Mouse (Mus musculus): ENCODE measurements at regions not wholly inside any gene's neighbourhood (a gene's known extent, or its start where the extent isn't known, plus 50 kb on each side); places are given as distances from the start of the nearest gene placed in this dataset.

GRCm38 (mm10) chr6:100973366-100974090 lies 140.1 kb downstream of the Ppp4r2 start:
- DNase-seq, result no peak

- DNase-seq, result no peak
These were observed 141.3 kb downstream of the Ppp4r2 start for GRCm38 (mm10) chr6:100974716-100975115.

GRCm38 (mm10) chr6:100975835-100976234 lies 142.4 kb downstream of the Ppp4r2 start:
- no peak for DNase-seq

GRCm38 (mm10) chr6:100977201-100977691 lies 143.8 kb downstream of the Ppp4r2 start:
- no peak for DNase-seq

- no peak for DNase-seq
These were observed 144.7 kb downstream of the Ppp4r2 start for GRCm38 (mm10) chr6:100978113-100978512.

- no peak for DNase-seq
These were observed 145.5 kb downstream of the Ppp4r2 start for GRCm38 (mm10) chr6:100978727-100979460.

- DNase-seq, result no peak
These were observed 146.7 kb downstream of the Ppp4r2 start for GRCm38 (mm10) chr6:100980156-100980555.

- no peak for DNase-seq
These were observed 151.4 kb downstream of the Ppp4r2 start for GRCm38 (mm10) chr6:100984861-100985260.

GRCm38 (mm10) chr6:100985334-100985937 lies 152.0 kb downstream of the Ppp4r2 start:
- DNase-seq, result no peak

- no peak for DNase-seq
These were observed 155.1 kb downstream of the Ppp4r2 start for GRCm38 (mm10) chr6:100988521-100988920.

GRCm38 (mm10) chr6:100993421-100993820 lies 160.0 kb downstream of the Ppp4r2 start:
- no peak for DNase-seq

- DNase-seq, result no peak
These were observed 162.6 kb downstream of the Ppp4r2 start for GRCm38 (mm10) chr6:100995874-100996560.

GRCm38 (mm10) chr6:100998285-100998684 lies 164.9 kb downstream of the Ppp4r2 start:
- DNase-seq, result no peak

- DNase-seq, result no peak
These were observed 170.5 kb downstream of the Ppp4r2 start for GRCm38 (mm10) chr6:101003901-101004300.

GRCm38 (mm10) chr6:101021650-101022049 lies 188.2 kb downstream of the Ppp4r2 start:
- no peak for DNase-seq

- no peak for DNase-seq
These were observed 192.4 kb downstream of the Ppp4r2 start for GRCm38 (mm10) chr6:101025816-101026215.

GRCm38 (mm10) chr6:101027462-101027861 lies 194.0 kb downstream of the Ppp4r2 start:
- no peak for DNase-seq

GRCm38 (mm10) chr6:101029436-101029835 lies 196.0 kb downstream of the Ppp4r2 start:
- DNase-seq, result no peak

GRCm38 (mm10) chr6:101030451-101031125 lies 197.2 kb downstream of the Ppp4r2 start:
- no peak for DNase-seq

GRCm38 (mm10) chr6:101046755-101047154 lies 213.3 kb downstream of the Ppp4r2 start:
- DNase-seq, result no peak

GRCm38 (mm10) chr6:101047195-101047594 lies 213.8 kb downstream of the Ppp4r2 start:
- DNase-seq, result no peak

- DNase-seq, result no peak
These were observed 215.0 kb downstream of the Ppp4r2 start for GRCm38 (mm10) chr6:101048431-101048830.
